Mouse (Mus musculus): ENCODE measurements at regions not wholly inside any gene's neighbourhood (a gene's known extent, or its start where the extent isn't known, plus 50 kb on each side); places are given as distances from the start of the nearest gene placed in this dataset.

- no peak for DNase-seq (ENCODE audit: low read depth, low spot score)
Observed at GRCm38 (mm10) chr1:128738152-128738551, 146.1 kb upstream of the Cxcr4 start.

GRCm38 (mm10) chr1:128734857-128735256 lies 142.8 kb upstream of the Cxcr4 start:
- no peak for DNase-seq (ENCODE audit: low read depth, low spot score)

GRCm38 (mm10) chr1:128731445-128731844 lies 139.4 kb upstream of the Cxcr4 start:
- DNase-seq (ENCODE audit: low read depth, low spot score) = no peak

- no peak for DNase-seq (ENCODE audit: low read depth, low spot score)
Observed at GRCm38 (mm10) chr1:128724433-128725091, 132.5 kb upstream of the Cxcr4 start.

GRCm38 (mm10) chr1:128723843-128724242 lies 131.8 kb upstream of the Cxcr4 start:
- DNase-seq (ENCODE audit: low read depth, low spot score) = no peak

GRCm38 (mm10) chr1:128722061-128722471 lies 130.0 kb upstream of the Cxcr4 start:
- DNase-seq (ENCODE audit: low read depth, low spot score) = no peak

- DNase-seq (ENCODE audit: low read depth, low spot score) = no peak
Observed at GRCm38 (mm10) chr1:128714843-128715242, 122.8 kb upstream of the Cxcr4 start.

GRCm38 (mm10) chr1:128712876-128713275 lies 120.8 kb upstream of the Cxcr4 start:
- DNase-seq (ENCODE audit: low read depth, low spot score) = no peak

- DNase-seq (ENCODE audit: low read depth, low spot score) = no peak
Observed at GRCm38 (mm10) chr1:128711121-128711520, 119.0 kb upstream of the Cxcr4 start.

- DNase-seq (ENCODE audit: low read depth, low spot score) = no peak
Observed at GRCm38 (mm10) chr1:128707747-128708146, 115.7 kb upstream of the Cxcr4 start.

GRCm38 (mm10) chr1:128706167-128706566 lies 114.1 kb upstream of the Cxcr4 start:
- no peak for DNase-seq (ENCODE audit: low read depth, low spot score)

GRCm38 (mm10) chr1:128705071-128705503 lies 113.0 kb upstream of the Cxcr4 start:
- no peak for DNase-seq (ENCODE audit: low read depth, low spot score)

- DNase-seq (ENCODE audit: low read depth, low spot score) = no peak
Observed at GRCm38 (mm10) chr1:128701326-128701725, 109.2 kb upstream of the Cxcr4 start.

- no peak for DNase-seq (ENCODE audit: low read depth, low spot score)
Observed at GRCm38 (mm10) chr1:128697962-128698361, 105.9 kb upstream of the Cxcr4 start.

- no peak for DNase-seq (ENCODE audit: low read depth, low spot score)
Observed at GRCm38 (mm10) chr1:128695936-128696335, 103.8 kb upstream of the Cxcr4 start.

GRCm38 (mm10) chr1:128692799-128693198 lies 100.7 kb upstream of the Cxcr4 start:
- DNase-seq (ENCODE audit: low read depth, low spot score) = no peak

- DNase-seq (ENCODE audit: low read depth, low spot score) = no peak
Observed at GRCm38 (mm10) chr1:128692313-128692712, 100.2 kb upstream of the Cxcr4 start.

- DNase-seq (ENCODE audit: low read depth, low spot score) = no peak
Observed at GRCm38 (mm10) chr1:128687236-128687927, 95.3 kb upstream of the Cxcr4 start.

- no peak for DNase-seq (ENCODE audit: low read depth, low spot score)
Observed at GRCm38 (mm10) chr1:128685467-128686137, 93.5 kb upstream of the Cxcr4 start.

GRCm38 (mm10) chr1:128682942-128683341 lies 90.8 kb upstream of the Cxcr4 start:
- DNase-seq (ENCODE audit: low read depth, low spot score) = no peak

- no peak for DNase-seq (ENCODE audit: low read depth, low spot score)
Observed at GRCm38 (mm10) chr1:128681261-128681660, 89.2 kb upstream of the Cxcr4 start.

GRCm38 (mm10) chr1:128680538-128680937 lies 88.4 kb upstream of the Cxcr4 start:
- no peak for DNase-seq (ENCODE audit: low read depth, low spot score)

GRCm38 (mm10) chr1:128680012-128680411 lies 87.9 kb upstream of the Cxcr4 start:
- DNase-seq (ENCODE audit: low read depth, low spot score) = no peak
